Mouse (Mus musculus): ENCODE results near the gene Lrrc4.

Gene Lrrc4

GRCm38 (mm10) chr6:28669251-28669650, 162.3 kb downstream of the Lrrc4 start:
- DNase-seq (ENCODE audit: low spot score), result no peak

- no peak for DNase-seq (ENCODE audit: low spot score)
Measured at GRCm38 (mm10) chr6:28667586-28667985, 164.0 kb downstream of the Lrrc4 start.

- no peak for DNase-seq (ENCODE audit: low spot score)
Measured at GRCm38 (mm10) chr6:28664716-28665115, 166.8 kb downstream of the Lrrc4 start.

- DNase-seq (ENCODE audit: low spot score), result no peak
Measured at GRCm38 (mm10) chr6:28663670-28664069, 167.9 kb downstream of the Lrrc4 start.

- peak; percentile 35 for DNase-seq (ENCODE audit: low spot score)
Measured at GRCm38 (mm10) chr6:28663004-28663403, 168.5 kb downstream of the Lrrc4 start.

- no peak for DNase-seq (ENCODE audit: low spot score)
Measured at GRCm38 (mm10) chr6:28656511-28656910, 175.0 kb downstream of the Lrrc4 start.

- DNase-seq (ENCODE audit: low spot score), result no peak
Measured at GRCm38 (mm10) chr6:28645231-28645630, 186.3 kb downstream of the Lrrc4 start.

- peak; percentile 70 for DNase-seq (ENCODE audit: low spot score)
Measured at GRCm38 (mm10) chr6:28642909-28643308, 188.6 kb downstream of the Lrrc4 start.

- no peak for DNase-seq (ENCODE audit: low spot score)
Measured at GRCm38 (mm10) chr6:28640088-28640487, 191.5 kb downstream of the Lrrc4 start.

GRCm38 (mm10) chr6:28635531-28636348, 195.8 kb downstream of the Lrrc4 start:
- no peak for DNase-seq (ENCODE audit: low spot score)

GRCm38 (mm10) chr6:28635092-28635491, 196.5 kb downstream of the Lrrc4 start:
- DNase-seq (ENCODE audit: low spot score), result no peak

- DNase-seq (ENCODE audit: low spot score), result no peak
Measured at GRCm38 (mm10) chr6:28633656-28634055, 197.9 kb downstream of the Lrrc4 start.

- DNase-seq (ENCODE audit: low spot score), result no peak
Measured at GRCm38 (mm10) chr6:28633120-28633519, 198.4 kb downstream of the Lrrc4 start.

- no peak for DNase-seq (ENCODE audit: low spot score)
Measured at GRCm38 (mm10) chr6:28630926-28631325, 200.6 kb downstream of the Lrrc4 start.

- no peak for DNase-seq (ENCODE audit: low spot score)
Measured at GRCm38 (mm10) chr6:28629866-28630265, 201.7 kb downstream of the Lrrc4 start.

- DNase-seq (ENCODE audit: low spot score), result no peak
Measured at GRCm38 (mm10) chr6:28628408-28628807, 203.1 kb downstream of the Lrrc4 start.

GRCm38 (mm10) chr6:28622963-28623362, 208.6 kb downstream of the Lrrc4 start:
- no peak for DNase-seq (ENCODE audit: low spot score)

- peak; percentile 62 for DNase-seq (ENCODE audit: low spot score)
Measured at GRCm38 (mm10) chr6:28622522-28622921, 209.0 kb downstream of the Lrrc4 start.

GRCm38 (mm10) chr6:28621961-28622360, 209.6 kb downstream of the Lrrc4 start:
- no peak for DNase-seq (ENCODE audit: low spot score)

- DNase-seq (ENCODE audit: low spot score), result no peak
Measured at GRCm38 (mm10) chr6:28621431-28621830, 210.1 kb downstream of the Lrrc4 start.

GRCm38 (mm10) chr6:28618751-28619153, 212.8 kb downstream of the Lrrc4 start:
- DNase-seq (ENCODE audit: low spot score), result peak; percentile 62

- no peak for DNase-seq (ENCODE audit: low spot score)
Measured at GRCm38 (mm10) chr6:28618299-28618698, 213.2 kb downstream of the Lrrc4 start.

GRCm38 (mm10) chr6:28615966-28616365, 215.6 kb downstream of the Lrrc4 start:
- DNase-seq (ENCODE audit: low spot score), result no peak

- DNase-seq (ENCODE audit: low spot score), result peak; percentile 63
Measured at GRCm38 (mm10) chr6:28615408-28615807, 216.1 kb downstream of the Lrrc4 start.

Data from adipocyte (in vitro differentiated cells).